Mouse (Mus musculus) embryonic facial prominence, embryonic 14.5 days (tissue): ENCODE data around the gene Ffar2. TPM values are rescaled to one million over a fixed set of nuclear protein-coding genes. Genes with fewer than 3 reads are reported as not detected.

Source experiments
- ATAC-seq: fragments of 200-750 bp; cut with Nextera tagmentation; 2 replicates; pipeline ENCODE4 v1.8.0; 2017; ENCODE audit warnings: low read depth, moderate number of reproducible peaks, moderate TSS enrichment
- DNase-seq: peaks from one replicate; pipeline ENCODE4 v3.0.0-alpha.2; 2015; ENCODE audit warnings: low spot score
- H3K27ac ChIP-seq: fragments of 300-500 bp; sonication (generic); replicated peaks from 2 replicates; pipeline ENCODE4 v1.5.1; 2014; ENCODE audit warnings: low read depth, mild to moderate bottlenecking, low read length, moderate library complexity
- H3K27me3 ChIP-seq: fragments of 300-500 bp; sonication (generic); replicated peaks from 2 replicates; pipeline ENCODE4 v1.6.1; 2014; ENCODE audit warnings: low read length; ENCODE audit not compliant: control insufficient read depth, insufficient read depth
- H3K36me3 ChIP-seq: fragments of 300-500 bp; sonication (generic); 2 replicates; pipeline ENCODE4 v1.6.1; 2014; ENCODE audit warnings: low read length, mixed read lengths; ENCODE audit not compliant: control insufficient read depth, insufficient read depth
- H3K4me1 ChIP-seq: fragments of 300-500 bp; sonication (generic); 2 replicates; pipeline ENCODE4 v1.6.1; 2014; ENCODE audit warnings: antibody characterized with exemption, low read length; ENCODE audit not compliant: control insufficient read depth, insufficient read depth
- H3K4me2 ChIP-seq: fragments of 300-500 bp; sonication (generic); 2 replicates; pipeline ENCODE4 v1.6.1; 2014; ENCODE audit warnings: low read depth, mild to moderate bottlenecking, low read length, moderate library complexity, mixed read lengths
- H3K4me3 ChIP-seq: fragments of 300-500 bp; sonication (generic); 2 replicates; pipeline ENCODE4 v1.5.1; 2014; ENCODE audit warnings: low read depth, mild to moderate bottlenecking, low read length
- H3K9ac ChIP-seq: fragments of 300-500 bp; sonication (generic); 2 replicates; pipeline ENCODE4 v1.6.1; 2014; ENCODE audit warnings: low read depth, mild to moderate bottlenecking, low read length, moderate library complexity, mixed read lengths
- H3K9me3 ChIP-seq: fragments of 300-500 bp; sonication (generic); 2 replicates; pipeline ENCODE4 v1.6.1; 2016; ENCODE audit warnings: low read length; ENCODE audit not compliant: control insufficient read depth
- WGBS: fragments of 180-500 bp; shearing (Covaris S2); extraction: QIAGEN DNeasy Blood & Tissue Kit; methylation state at CpG from one replicate; pipeline ENCODE4 v1.1.7; 2014; 5-methylcytosine and 5-hydroxymethylcytosine counted together
- polyA plus RNA-seq: library from polyadenylated mRNA; unstranded; fragments of >200 nt; fragmentation: Nextera tagmentation; extraction: Ambion mirVana; gene quantifications from 2 replicates; pipeline ENCODE4 v1.2.1, GENCODE M21; 2014

Ffar2 gene
- polyA plus RNA-seq, 1 experiment from 2014 or later: 0.14 TPM

DNA sequence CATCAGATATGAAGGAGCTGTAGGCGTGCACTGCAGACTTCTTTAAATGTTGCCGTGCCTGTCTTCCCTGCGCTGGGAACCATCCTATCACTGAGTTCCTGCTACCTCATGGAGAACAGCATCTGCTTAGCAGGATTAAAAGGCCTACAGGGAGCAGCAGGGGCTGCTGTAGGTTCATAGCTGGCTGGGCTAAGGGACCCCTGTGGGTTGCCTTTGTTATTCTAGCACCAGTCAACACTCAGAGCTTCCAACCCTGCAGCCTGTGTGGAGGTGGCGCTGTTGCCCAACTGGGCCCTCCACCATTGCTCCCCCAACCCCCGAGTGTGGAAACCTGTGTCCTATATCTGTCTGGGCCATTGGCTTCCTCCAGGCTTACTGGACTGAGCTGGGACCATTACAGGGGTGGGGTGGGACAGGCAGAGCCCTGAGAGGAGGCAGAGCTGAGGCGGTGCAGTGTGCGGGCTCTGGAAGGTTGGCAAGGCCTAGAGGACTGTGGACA is 46.4 kb downstream of the Ffar2 start:
- Histone ChIP-seq H3K9ac (no peak overlapping the region), H3K4me1 (no peaks in the 10 kb centered on the region), H3K4me3 (no peak overlapping the region), H3K36me3 (no peaks in the 10 kb centered on the region), H3K27me3 (no peaks in the 10 kb centered on the region), H3K27ac (no peak overlapping the region), H3K4me2 (no peak overlapping the region), H3K9me3 (no peaks in the 10 kb centered on the region)
- DNase-seq (no peak), ATAC-seq (no peak)
- WGBS: 51% methylated on average over 7 of the region's 7 CpGs

DNA sequence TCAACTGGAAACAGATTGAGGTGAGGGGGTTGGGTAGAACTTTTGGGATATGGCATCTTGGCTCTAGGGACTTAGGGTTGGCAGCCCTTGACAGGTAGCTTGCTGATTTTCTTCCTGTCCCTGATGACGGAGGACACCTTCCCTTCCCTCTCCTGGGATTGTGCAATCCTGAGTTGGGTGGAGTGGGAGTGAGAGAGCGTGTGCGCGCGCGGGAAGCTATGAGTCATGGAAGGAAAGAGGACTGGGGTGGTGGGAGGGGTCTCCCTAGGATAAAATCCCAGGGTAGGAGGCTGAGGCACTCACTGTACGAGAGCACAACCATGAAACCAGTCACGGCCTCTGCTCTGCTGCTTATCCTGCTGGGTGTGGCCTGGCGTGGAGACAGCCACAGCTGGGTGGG is 47.5 kb downstream of the Ffar2 start:
- no peak overlapping the region for H3K4me3 ChIP-seq
- no peaks in the 10 kb centered on the region for H3K36me3 ChIP-seq
- no peak overlapping the region for H3K4me2 ChIP-seq
- H3K27ac ChIP-seq: no peak overlapping the region
- ATAC-seq (no peak), DNase-seq (peak; percentile 20)
- no peaks in the 10 kb centered on the region for H3K27me3 ChIP-seq
- no peak overlapping the region for H3K9ac ChIP-seq
- H3K4me1 ChIP-seq: no peaks in the 10 kb centered on the region
- WGBS: 78% methylated on average over 9 of the region's 9 CpGs
- no peaks in the 10 kb centered on the region for H3K9me3 ChIP-seq

DNA sequence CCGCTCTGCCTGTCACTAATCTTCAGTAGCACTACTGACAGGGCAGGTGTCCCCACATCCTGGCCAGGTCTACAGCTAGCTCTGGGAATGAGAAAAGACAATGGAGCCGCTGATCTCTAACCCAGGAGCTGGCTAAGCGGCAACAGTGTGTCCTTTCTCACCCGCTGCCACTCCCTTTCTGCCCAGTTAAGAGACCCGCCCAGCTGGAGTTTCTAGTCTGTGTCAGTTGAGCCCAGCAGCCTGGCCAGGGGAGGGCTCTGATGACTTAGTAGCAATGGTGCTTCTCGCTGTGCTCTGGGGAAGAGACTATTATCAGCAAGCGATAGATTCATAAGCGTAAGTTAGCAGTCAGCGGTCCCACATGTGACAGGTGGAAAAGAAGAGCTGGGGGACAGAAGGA is 54.3 kb downstream of the Ffar2 start:
- ATAC-seq: no peak

More for the DNA sequence above, 54.3 kb downstream of the Ffar2 start:
- Histone ChIP-seq H3K27ac (no peak overlapping the region), H3K4me1 (no peaks in the 10 kb centered on the region), H3K9ac (no peak overlapping the region), H3K4me2 (no peak overlapping the region), H3K4me3 (no peak overlapping the region), H3K36me3 (no peaks in the 10 kb centered on the region), H3K27me3 (0 out of 2 replicates have a peak, but pooled peaks cover 3% of the 10 kb centered on the region), H3K9me3 (no peaks in the 10 kb centered on the region)
- WGBS: 33% methylated on average over 9 of the region's 9 CpGs
- DNase-seq: no peak

Other genes starting within 250 kb of the Ffar2 start
- 11.7 and 13.3 TPM in 2 replicates for gene Kmt2b, start 235.0 kb downstream of the Ffar2 start, polyA plus RNA-seq
- 0.26 and 0.45 TPM in 2 replicates for gene Zbtb32, start 224.9 kb downstream of the Ffar2 start, polyA plus RNA-seq
- gene Upk1a, start 210.9 kb downstream of the Ffar2 start, polyA plus RNA-seq: 0.39 and 0.47 TPM in 2 replicates
- 860 and 1,015 TPM in 2 replicates for gene Cox6b1, start 197.6 kb downstream of the Ffar2 start, polyA plus RNA-seq
- gene Etv2, start 187.9 kb downstream of the Ffar2 start, polyA plus RNA-seq: not detected in 2 replicates
- 93.1 and 106 TPM in 2 replicates for gene Rbm42, start 173.5 kb downstream of the Ffar2 start, polyA plus RNA-seq
- gene Haus5, start 158.8 kb downstream of the Ffar2 start, polyA plus RNA-seq: 30.7 and 35.0 TPM in 2 replicates
- gene Pmis2, start 152.2 kb downstream of the Ffar2 start, polyA plus RNA-seq: not detected in 2 replicates
- 0.37 and 0.46 TPM in 2 replicates for gene 2200002J24Rik, start 124.8 kb downstream of the Ffar2 start, polyA plus RNA-seq
- gene Atp4a, start 111.6 kb downstream of the Ffar2 start, polyA plus RNA-seq: 0.32 and 0.54 TPM in 2 replicates
- gene Tmem147, start 94.2 kb downstream of the Ffar2 start, polyA plus RNA-seq: 212 and 214 TPM in 2 replicates
- 0.33 and 0.38 TPM in 2 replicates for gene Gapdhs, start 80.1 kb downstream of the Ffar2 start, polyA plus RNA-seq
- gene Sbsn, start 72.3 kb downstream of the Ffar2 start, polyA plus RNA-seq: 12.4 and 33.7 TPM in 2 replicates
- gene Dmkn, start 60.0 kb downstream of the Ffar2 start, polyA plus RNA-seq: 123 and 159 TPM in 2 replicates
- gene Krtdap, start 35.9 kb downstream of the Ffar2 start, polyA plus RNA-seq: 428 and 557 TPM in 2 replicates
- gene Ffar3, start 32.4 kb upstream of the Ffar2 start, polyA plus RNA-seq: not detected in 2 replicates
- not detected in 2 replicates for gene Ffar1, start 37.8 kb upstream of the Ffar2 start, polyA plus RNA-seq
- 0.22 TPM in 1 of 2 replicates, not detected in the other for gene Cd22, start 56.6 kb upstream of the Ffar2 start, polyA plus RNA-seq
- 1.3 and 1.4 TPM in 2 replicates for gene Mag, start 91.1 kb upstream of the Ffar2 start, polyA plus RNA-seq
- 0.97 TPM in 1 of 2 replicates, not detected in the other for gene Hamp2, start 100.9 kb upstream of the Ffar2 start, polyA plus RNA-seq
- gene Hamp, start 120.3 kb upstream of the Ffar2 start, polyA plus RNA-seq: not detected in 2 replicates
- gene Usf2, start 133.0 kb upstream of the Ffar2 start, polyA plus RNA-seq: 18.3 and 23.8 TPM in 2 replicates
- 22.7 and 26.0 TPM in 2 replicates for gene Lsr, start 149.7 kb upstream of the Ffar2 start, polyA plus RNA-seq
- 1.6 and 2.3 TPM in 2 replicates for gene Fam187b, start 150.0 kb upstream of the Ffar2 start, polyA plus RNA-seq
- gene Fxyd5, start 218.7 kb upstream of the Ffar2 start, polyA plus RNA-seq: 57.0 and 64.6 TPM in 2 replicates
- 37.0 and 40.9 TPM in 2 replicates for gene Fxyd7, start 227.7 kb upstream of the Ffar2 start, polyA plus RNA-seq
- gene Fxyd1, start 233.4 kb upstream of the Ffar2 start, polyA plus RNA-seq: 113 and 135 TPM in 2 replicates
- gene Lgi4, start 235.6 kb upstream of the Ffar2 start, polyA plus RNA-seq: 0.86 and 1.6 TPM in 2 replicates